Mouse (Mus musculus) heart, postnatal 0 days (tissue): ENCODE measurements at regions not wholly inside any gene's neighbourhood (a gene's known extent, or its start where the extent isn't known, plus 50 kb on each side); places are given as distances from the start of the nearest gene placed in this dataset.

Source experiments
- CTCF ChIP-seq: IDR thresholded peaks from 2 replicates; pipeline ENCODE4 v1.5.1; 2016; ENCODE audit warnings: antibody characterized with exemption, control low read depth, low read depth
- EP300 ChIP-seq: IDR thresholded peaks from 2 replicates; pipeline ENCODE4 v1.6.1; 2016; ENCODE audit warnings: antibody characterized with exemption, low read depth

GRCm38 (mm10) chr3:42065093-42065935 is 322.9 kb downstream of the D3Ertd751e start:
- TF ChIP-seq CTCF (no peak), EP300 (no peak)
